14 mouse cellular contexts compared by ENCODE assay signal in the genomic region with DNA sequence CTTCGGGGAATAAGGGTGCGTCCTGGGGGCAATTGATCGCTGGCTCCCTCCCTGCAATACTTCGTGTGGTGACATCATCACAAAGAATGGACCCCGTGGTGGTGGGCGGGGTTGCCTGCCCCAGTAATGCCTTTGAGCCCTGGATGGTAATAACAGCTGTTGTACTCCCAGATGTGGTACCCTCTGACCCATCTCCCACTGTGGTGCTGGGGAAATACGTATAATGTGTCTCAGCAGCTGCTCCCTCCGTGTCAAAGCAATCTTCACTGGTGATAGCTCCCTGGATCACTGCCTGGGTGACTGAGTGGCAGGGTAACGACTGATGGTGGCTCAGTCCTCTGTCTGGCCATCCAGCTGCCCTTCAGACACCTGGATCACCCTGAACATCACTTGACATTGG. TPM values are rescaled to one million over a fixed set of nuclear protein-coding genes. Genes with fewer than 3 reads are reported as not detected.
DNase-seq lines count a peak whose midpoint lies in the region; ATAC-seq and TF ChIP-seq lines count a peak whose summit lies in the region.
"Had no signal": no experiment of that assay in that cellular context is flagged by ENCODE, and none has a peak within 500 bp of the region (broad histone marks: within the 10 kb centered on the region; RNA-seq: fewer than 3 reads in every experiment).

No protein-coding gene starts in this region.

- intact Hi-C loops in gastrocnemius, postnatal 36 days (cut with DNase I), result no loop called here

- no peak for TF ChIP-seq CTCF in liver, postnatal 0 days (IDR thresholded peaks at IDR 0.05; ENCODE audit: low read depth)
- no peak for TF ChIP-seq CTCF in C2C12 (IDR thresholded peaks at IDR 0.05; ENCODE audit: control insufficient read depth, insufficient read depth, insufficient read length)

- peak; percentile 2 for DNase-seq in gastrocnemius, adult 18-20 months (ENCODE audit: low spot score)
- DNase-seq in gastrocnemius, postnatal 36 days, result no peak
- DNase-seq in liver, postnatal 0 days, result no peak
- peak; percentile 5 for DNase-seq in gastrocnemius, postnatal 10 days
- no peak for DNase-seq in thymus, adult 18-20 months
- no peak for DNase-seq in frontal cortex, adult 2 months (ENCODE audit: extremely low spot score in 1 of 2, low spot score in 1 of 2)
- DNase-seq: cerebellum, adult 2 months; liver, embryonic 13.5 days; right cerebral cortex, postnatal 25 days; thymus, postnatal 14 days had no signal

- H3K79me3 ChIP-seq in C2C12 (ENCODE audit: low read depth), result peaks cover 17% of the 10 kb centered on the region

- H3K4me1 ChIP-seq in liver, embryonic 12.5 days, result no peaks in the 10 kb centered on the region
- no peaks in the 10 kb centered on the region for H3K4me1 ChIP-seq in liver, postnatal 0 days (ENCODE audit: insufficient read depth)
- H3K4me1 ChIP-seq: liver, embryonic 13.5 days had no signal

- no peak overlapping the region for H3K9ac ChIP-seq in liver, embryonic 12.5 days
- H3K9ac ChIP-seq in liver, postnatal 0 days (replicated peaks), result no peak overlapping the region
- H3K9ac ChIP-seq: embryonic facial prominence, embryonic 12.5 days; liver, embryonic 13.5 days had no signal

- H3K4me3 ChIP-seq in liver, embryonic 12.5 days, result no peak overlapping the region
- no peak overlapping the region for H3K4me3 ChIP-seq in liver, postnatal 0 days (ENCODE audit: low read depth, low read length)
- no peak overlapping the region for H3K4me3 ChIP-seq in C2C12 (ENCODE audit: insufficient read depth, poor library complexity, severe bottlenecking)
- H3K4me3 ChIP-seq: embryonic facial prominence, embryonic 12.5 days; liver, embryonic 13.5 days had no signal

- H3K79me2 ChIP-seq in C2C12 (ENCODE audit: control insufficient read depth, insufficient read depth), result peaks cover 44% of the 10 kb centered on the region

- H3K4me2 ChIP-seq in liver, embryonic 12.5 days, result no peak overlapping the region
- H3K4me2 ChIP-seq in liver, postnatal 0 days (ENCODE audit: low read depth, low read length), result no peak overlapping the region
- H3K4me2 ChIP-seq: embryonic facial prominence, embryonic 12.5 days; liver, embryonic 13.5 days had no signal

- H3K36me3 ChIP-seq in liver, embryonic 12.5 days, result no peaks in the 10 kb centered on the region
- H3K36me3 ChIP-seq in liver, postnatal 0 days (replicated peaks; ENCODE audit: insufficient read depth, low read length), result no peaks in the 10 kb centered on the region
- peaks cover 4% of the 10 kb centered on the region for H3K36me3 ChIP-seq in C2C12 (ENCODE audit: control insufficient read depth, insufficient read depth)
- H3K36me3 ChIP-seq: embryonic facial prominence, embryonic 12.5 days; liver, embryonic 13.5 days had no signal

- no peaks in the 10 kb centered on the region for H3K27me3 ChIP-seq in liver, embryonic 12.5 days (replicated peaks)
- no peaks in the 10 kb centered on the region for H3K27me3 ChIP-seq in liver, postnatal 0 days (ENCODE audit: insufficient read depth, low read length)
- no peaks in the 10 kb centered on the region for H3K27me3 ChIP-seq in C2C12 (ENCODE audit: control insufficient read depth, insufficient read depth, insufficient read length)
- H3K27me3 ChIP-seq: embryonic facial prominence, embryonic 12.5 days; liver, embryonic 13.5 days had no signal

- no peaks in the 10 kb centered on the region for H3K9me3 ChIP-seq in liver, embryonic 12.5 days (replicated peaks)
- no peaks in the 10 kb centered on the region for H3K9me3 ChIP-seq in liver, postnatal 0 days (ENCODE audit: low read length)
- H3K9me3 ChIP-seq: embryonic facial prominence, embryonic 12.5 days; liver, embryonic 13.5 days had no signal

- ATAC-seq in liver, embryonic 12.5 days, result 0 out of 2 replicates have a peak, but pooled peaks have one; percentile 24
- no peak for ATAC-seq in liver, postnatal 0 days
- ATAC-seq: midbrain, embryonic 16.5 days had no signal

- no peak for TF ChIP-seq EP300 in liver, postnatal 0 days (IDR thresholded peaks at IDR 0.05; ENCODE audit: low read depth)

- WGBS in liver, embryonic 12.5 days (ENCODE audit: insufficient replicate concordance), result 53% methylated on average over 9 of the region's 9 CpGs
- 56% methylated on average over 9 of the region's 9 CpGs for WGBS in liver, postnatal 0 days (ENCODE audit: insufficient replicate concordance)

- no peak overlapping the region for H3K27ac ChIP-seq in liver, embryonic 12.5 days
- no peak overlapping the region for H3K27ac ChIP-seq in liver, postnatal 0 days (ENCODE audit: low read depth)
- H3K27ac ChIP-seq: liver, embryonic 13.5 days had no signal

- no peak overlapping the region for H3ac ChIP-seq in C2C12 (ENCODE audit: control insufficient read depth, insufficient read length, low read depth)

TF ChIP-seq in C2C12, 6 proteins besides CTCF, POLR2A, EP300 and RAD21:
- TF ChIP-seq CEBPB (IDR thresholded peaks at IDR 0.05; ENCODE audit: low read depth) (no peak), MYOD1 (IDR thresholded peaks at IDR 0.05; ENCODE audit: control insufficient read depth, insufficient read length, low read depth) (peak; percentile 98)
TF ChIP-seq in C2C12: peak in this region for 1.

RNA-seq across cellular contexts. Expression of a gene that starts 26.0 kb away (rescaled TPM):
- total RNA-seq in gastrocnemius, adult 18-20 months (2021), result 1 to 10 TPM; 9.6 TPM
- total RNA-seq in gastrocnemius, postnatal 36 days (2021), result 10 to 100 TPM; 10.5 to 11.8 TPM
- 59.7 and 60.5 TPM in 2 replicates for polyA plus RNA-seq in liver, embryonic 12.5 days (2016; fragmentation: Nextera tagmentation; extraction: Ambion mirVana)
- polyA plus RNA-seq in liver, postnatal 0 days (2015; fragmentation: Nextera tagmentation; extraction: Ambion mirVana), result 32.2 and 36.8 TPM in 2 replicates
- 24.1 TPM for polyA plus RNA-seq in C2C12 (2012; fragmentation: generic; extraction: Trizol)
- total RNA-seq in gastrocnemius, postnatal 10 days (2021), result 10 to 100 TPM; 32.4 to 41.3 TPM
- polyA plus RNA-seq in frontal cortex, adult 2 months (2012; rRNA removed), result 68.7 and 75.8 TPM in 2 replicates

Comparison
In these comparisons a context has a peak if more than half of its experiments do, and no peak if none do; other contexts are left out.
1. DNase-seq: peak in gastrocnemius, adult 18-20 months (single experiment) and gastrocnemius, postnatal 10 days (single experiment); none in gastrocnemius, postnatal 36 days (0 of 2), liver, postnatal 0 days (single experiment), thymus, adult 18-20 months (0 of 2) and frontal cortex, adult 2 months (0 of 2).